Mouse (Mus musculus) liver, embryonic 15.5 days (tissue): ENCODE results near the gene Lepr. TPM values are rescaled to one million over a fixed set of nuclear protein-coding genes. Genes with fewer than 3 reads are reported as not detected.

Experiments used
- polyA plus RNA-seq: library from polyadenylated mRNA; unstranded; fragments of >200 nt; fragmentation: Nextera tagmentation; extraction: Ambion mirVana; gene quantifications from 2 replicates; pipeline ENCODE4 v1.2.1, GENCODE M21; 2015

Lepr gene
- polyA plus RNA-seq, 1 experiment from 2014 or later, result 0.76 TPM

Other genes with a start within 250 kb of the Lepr start
- 0.15 and 0.17 TPM in 2 replicates for gene Dnajc6, start 220.8 kb upstream of the Lepr start, polyA plus RNA-seq
- 47.5 and 47.9 TPM in 2 replicates for gene Leprot, start 69.7 kb upstream of the Lepr start, polyA plus RNA-seq
- not detected in 2 replicates for gene B020004J07Rik, start 126.6 kb downstream of the Lepr start, polyA plus RNA-seq
- not detected in 2 replicates for gene C130073F10Rik, start 176.4 kb downstream of the Lepr start, polyA plus RNA-seq
- gene Gm12800, start 191.7 kb downstream of the Lepr start, polyA plus RNA-seq, result not detected in 2 replicates
- not detected in 2 replicates for gene Gm12794, start 223.0 kb downstream of the Lepr start, polyA plus RNA-seq